Mouse (Mus musculus) left cerebral cortex, postnatal 14 days (tissue): Measurements from ENCODE around the gene Mapk3. TPM values are rescaled to one million over a fixed set of nuclear protein-coding genes. Genes with fewer than 3 reads are reported as not detected.
"Not testable (repeated sequence)": the region's sequence is repeated elsewhere in the genome, so short reads cannot be mapped to it uniquely, and the experiment has no call there.

Source experiments
- DNase-seq, 2 experiments: peaks; one replicate each; pipeline ENCODE4 v3.0.0; 2021 to 2022; ENCODE audit warnings: low spot score in 2 of 2, mixed read lengths in 1 of 2
- intact Hi-C: fragments of 180-260 bp; cut with DNase I; formaldehyde crosslinking; loops from one replicate; pipeline ENCODE4 v1.15.1; 2025
- total RNA-seq, 2 experiments: library from RNA; stranded (reverse); gene quantifications; 2 replicates each; pipeline ENCODE4 v1.2.3; 2021

Mapk3 gene
- total RNA-seq, 2 experiments from 2014 or later, result 209 to 214 TPM

DNA sequence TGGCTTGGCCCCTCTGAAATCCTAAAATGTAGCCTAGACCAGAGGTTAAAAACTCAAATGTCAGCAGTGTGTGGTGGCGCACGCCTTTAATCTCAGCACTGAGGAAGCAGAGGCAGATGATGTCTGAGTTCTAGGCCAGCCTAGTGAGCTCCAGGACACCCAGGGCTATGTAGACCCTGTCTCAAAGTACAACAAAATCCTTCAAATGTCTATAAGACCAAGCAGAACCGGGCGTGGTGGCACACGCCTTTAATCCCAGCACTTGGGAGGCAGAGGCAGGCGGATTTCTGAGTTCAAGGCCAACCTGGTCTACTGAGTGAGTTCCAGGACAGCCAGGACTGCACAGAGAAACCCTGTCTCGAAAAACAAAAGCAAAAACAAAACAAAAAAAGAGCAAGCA lies 19.7 kb downstream of the Mapk3 start:
- intact Hi-C loops, result loop anchor here (5.0 kb wide), 1 partner anchor 77 kb away; no protein-coding TSS in a partner anchor
- not testable (repeated sequence) for DNase-seq

DNA sequence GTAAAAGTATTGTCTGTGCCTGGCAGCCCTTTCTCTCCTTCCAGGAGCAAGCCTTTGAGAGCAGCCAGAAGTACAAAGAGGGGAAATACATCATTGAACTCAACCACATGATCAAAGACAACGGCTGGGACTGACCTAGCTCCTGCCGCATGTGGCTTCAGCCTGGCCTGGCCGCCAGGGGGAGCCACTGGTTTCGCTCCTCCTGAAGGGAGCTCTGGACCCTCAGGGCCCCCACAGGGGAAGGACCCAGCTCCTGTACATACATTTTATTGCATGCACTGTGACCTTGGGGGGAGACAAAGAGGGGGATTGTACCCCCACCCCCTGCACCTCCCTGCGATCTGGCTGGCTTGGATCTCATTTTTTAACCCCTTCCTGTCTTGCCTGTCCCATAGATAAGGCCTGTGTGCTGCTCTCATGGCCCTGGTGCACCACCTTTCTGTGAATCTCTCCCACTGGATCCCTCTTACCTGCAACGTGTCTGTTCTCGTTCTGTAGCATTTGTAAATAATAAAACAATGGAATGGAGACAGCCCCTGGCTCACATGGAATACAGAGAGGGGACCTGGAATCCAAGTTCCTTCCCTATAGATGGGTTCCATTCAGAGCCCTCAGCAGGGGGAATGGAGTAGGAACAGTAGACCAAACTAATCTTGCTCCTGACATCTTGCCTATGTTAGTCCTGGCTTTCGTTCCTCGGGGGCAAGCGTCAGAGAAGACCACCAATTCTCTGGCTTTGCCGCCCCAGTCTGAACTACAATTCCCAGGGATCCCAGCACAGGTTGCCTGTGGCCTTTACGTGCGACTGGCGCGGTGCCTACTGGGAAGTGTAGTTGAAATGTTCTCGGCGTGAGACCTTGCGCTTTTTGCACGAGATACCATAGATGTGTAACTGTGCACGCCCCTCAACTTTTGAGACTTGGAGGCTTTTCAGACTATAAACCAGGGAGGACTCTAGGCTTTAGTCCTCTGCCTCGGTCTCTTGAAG lies 20.9 kb downstream of the Mapk3 start:
- intact Hi-C loops, result loop anchor here (5.0 kb wide), 1 partner anchor 78 kb away; no protein-coding TSS in a partner anchor
- DNase-seq, result peak; percentile 90 to 93

DNA sequence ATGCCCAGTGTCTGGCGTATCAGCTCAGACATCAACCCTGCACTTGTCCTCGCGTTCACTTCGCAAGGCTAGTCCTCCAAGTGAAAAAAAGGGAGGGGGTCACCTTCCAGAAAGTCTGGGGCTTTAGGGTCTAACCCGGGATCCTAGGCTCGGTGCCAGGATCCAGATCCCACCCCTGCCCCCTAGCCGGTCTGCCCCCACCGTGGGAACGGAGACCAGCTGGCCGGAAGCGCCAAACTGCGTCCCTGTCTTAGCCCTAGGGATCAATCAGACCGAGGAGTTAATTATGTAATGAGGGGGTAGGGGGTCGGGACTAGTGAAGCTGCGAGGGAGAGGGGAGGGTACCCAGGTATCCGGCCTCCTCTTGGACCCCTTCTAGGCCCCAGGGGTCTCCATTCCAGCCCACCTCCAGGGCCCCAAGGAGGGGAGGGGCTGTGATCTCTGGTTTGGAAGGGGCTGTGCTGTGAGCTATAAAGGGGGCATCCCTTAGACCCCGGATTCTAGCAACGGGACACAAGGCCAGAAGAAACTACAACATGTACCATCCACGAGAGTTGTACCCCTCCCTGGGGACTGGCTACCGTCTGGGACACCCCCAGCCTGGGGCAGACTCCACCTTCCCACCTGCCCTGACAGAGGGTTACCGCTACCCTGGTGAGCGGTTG lies 21.7 kb downstream of the Mapk3 start, which contains the start of gene Tbx6:
TSS of gene Tbx6 (plus strand) at position 513 of the 665 bp plus-strand sequence.
- no peak for DNase-seq

DNA sequence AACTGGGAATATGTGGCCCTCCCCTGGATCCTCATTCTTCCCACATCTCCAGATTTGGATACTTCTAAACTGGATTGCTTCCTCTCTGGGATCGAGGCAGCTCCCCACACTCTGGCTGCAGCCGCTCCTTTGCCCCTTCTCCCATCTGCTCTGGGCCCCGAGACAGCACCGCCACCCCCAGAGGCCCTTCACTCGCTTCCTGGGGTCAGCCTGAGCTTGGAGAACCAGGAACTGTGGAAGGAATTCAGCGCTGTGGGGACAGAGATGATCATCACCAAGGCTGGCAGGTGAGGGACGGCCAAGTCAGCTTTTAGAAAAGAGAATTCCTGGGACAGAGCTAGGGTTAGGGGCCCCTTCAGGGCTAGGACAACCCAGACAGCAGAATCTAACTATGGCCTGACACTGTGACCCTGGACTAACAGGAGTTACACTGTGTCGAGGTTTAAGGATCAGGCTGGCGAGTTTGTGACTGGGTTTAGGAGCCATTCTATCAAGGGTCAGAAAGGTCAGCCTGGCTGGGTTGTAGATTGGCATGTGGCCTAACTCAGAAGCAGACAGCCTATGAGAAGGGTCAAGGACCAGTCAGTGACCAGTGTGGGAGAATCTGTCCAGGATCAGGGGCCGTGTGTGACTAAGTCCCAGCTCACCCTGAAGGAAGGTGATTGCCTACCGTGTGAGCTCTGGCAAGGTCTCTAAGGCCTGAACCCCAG lies 22.4 kb downstream of the Mapk3 start:
- no peak for DNase-seq
- intact Hi-C loops, result no loop called here

More for the DNA sequence above, 21.7 kb downstream of the Mapk3 start, which contains the start of gene Tbx6:
- intact Hi-C loops, result no loop called here

DNA sequence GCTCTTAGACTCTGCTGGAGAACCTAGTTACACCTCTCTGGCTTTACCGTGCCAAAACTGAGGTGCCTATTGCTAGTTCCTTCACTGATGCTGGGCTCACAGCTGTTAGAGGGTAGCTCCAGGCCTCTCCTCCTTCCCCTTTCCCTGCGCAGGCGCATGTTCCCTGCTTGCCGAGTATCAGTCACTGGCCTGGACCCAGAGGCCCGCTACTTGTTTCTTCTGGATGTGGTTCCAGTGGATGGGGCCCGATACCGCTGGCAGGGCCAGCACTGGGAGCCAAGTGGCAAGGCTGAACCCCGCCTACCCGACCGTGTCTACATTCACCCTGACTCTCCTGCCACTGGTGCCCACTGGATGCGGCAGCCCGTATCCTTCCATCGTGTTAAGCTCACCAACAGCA lies 23.3 kb downstream of the Mapk3 start:
- intact Hi-C loops, result no loop called here
- no peak for DNase-seq

DNA sequence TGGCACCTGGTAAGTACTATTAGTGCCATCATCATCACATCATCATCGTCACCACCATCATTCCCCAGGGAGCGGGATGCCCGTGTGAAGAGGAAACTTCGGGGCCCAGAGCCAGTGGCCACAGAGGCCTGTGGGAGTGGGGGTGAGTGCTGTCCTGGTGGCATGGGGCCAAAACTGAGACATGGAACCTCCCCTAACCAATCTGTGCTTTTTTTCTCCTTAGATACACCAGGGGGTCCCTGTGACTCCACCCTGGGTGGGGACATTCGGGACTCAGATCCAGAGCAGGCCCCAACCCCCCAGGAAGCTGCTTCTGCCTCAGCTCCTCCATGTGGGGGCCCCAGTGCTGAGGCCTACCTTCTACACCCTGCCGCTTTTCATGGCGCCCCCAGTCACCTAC lies 25.1 kb downstream of the Mapk3 start:
- no peak for DNase-seq
- intact Hi-C loops, result no loop called here

DNA sequence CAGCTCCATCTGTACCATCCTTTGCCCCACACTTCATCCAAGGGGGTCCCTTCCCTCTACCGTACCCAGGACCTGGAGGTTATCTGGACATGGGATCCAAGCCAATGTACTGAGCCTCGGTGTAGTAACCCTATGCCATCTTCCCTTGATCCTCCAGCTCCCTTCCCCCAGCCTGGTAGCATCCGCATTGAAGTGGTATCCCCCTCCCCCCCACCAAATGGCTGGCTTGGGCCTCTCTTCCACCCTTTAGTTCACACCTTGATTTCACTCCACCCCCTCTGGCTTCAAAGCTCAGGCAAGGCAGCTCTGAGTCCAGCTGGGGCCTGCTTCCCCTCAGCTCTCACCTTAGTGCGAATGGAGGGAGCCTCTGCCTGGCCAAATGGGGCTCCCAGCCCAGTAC lies 25.7 kb downstream of the Mapk3 start:
- no peak for DNase-seq
- intact Hi-C loops, result no loop called here

DNA sequence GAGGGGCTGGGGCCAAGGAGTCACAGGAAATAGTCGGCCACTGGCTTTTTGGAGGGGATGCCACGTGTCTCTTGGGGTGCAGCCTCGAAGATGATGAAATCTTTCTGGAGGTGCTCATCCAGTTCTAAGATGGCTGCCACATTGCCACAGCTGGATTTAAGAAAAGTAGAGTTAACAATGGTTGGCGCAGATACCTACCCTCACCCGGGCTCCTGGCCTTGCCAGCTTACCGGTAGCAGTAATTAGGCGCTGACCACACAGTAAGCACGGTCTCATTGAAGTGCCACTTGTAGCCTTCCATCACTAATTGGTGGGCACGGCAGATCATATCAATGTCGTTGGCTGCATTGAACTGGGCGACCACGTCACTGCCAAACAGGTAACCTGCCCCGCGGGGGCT lies 26.7 kb downstream of the Mapk3 start:
- no peak for DNase-seq
- intact Hi-C loops, result no loop called here

DNA sequence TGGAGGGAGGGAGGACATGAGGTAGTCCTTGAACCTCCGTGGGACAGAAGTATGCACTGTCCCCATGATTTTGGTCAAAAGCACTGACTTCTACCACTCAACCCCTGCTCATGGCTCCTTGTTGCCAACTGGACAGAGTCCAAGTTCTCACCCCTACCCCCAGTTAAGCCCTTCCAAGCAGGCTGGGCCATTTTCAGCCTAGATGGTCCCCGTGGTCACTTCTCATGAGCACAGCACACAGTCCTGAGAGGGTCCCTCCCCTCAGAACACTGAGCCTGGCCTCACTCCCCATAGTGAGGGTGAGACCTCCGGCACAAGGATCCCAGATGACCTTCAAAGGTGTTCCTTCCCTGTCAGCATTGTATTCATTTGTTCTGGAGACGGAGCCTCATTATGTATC lies 29.7 kb downstream of the Mapk3 start:
- intact Hi-C loops, result no loop called here
- no peak for DNase-seq

DNA sequence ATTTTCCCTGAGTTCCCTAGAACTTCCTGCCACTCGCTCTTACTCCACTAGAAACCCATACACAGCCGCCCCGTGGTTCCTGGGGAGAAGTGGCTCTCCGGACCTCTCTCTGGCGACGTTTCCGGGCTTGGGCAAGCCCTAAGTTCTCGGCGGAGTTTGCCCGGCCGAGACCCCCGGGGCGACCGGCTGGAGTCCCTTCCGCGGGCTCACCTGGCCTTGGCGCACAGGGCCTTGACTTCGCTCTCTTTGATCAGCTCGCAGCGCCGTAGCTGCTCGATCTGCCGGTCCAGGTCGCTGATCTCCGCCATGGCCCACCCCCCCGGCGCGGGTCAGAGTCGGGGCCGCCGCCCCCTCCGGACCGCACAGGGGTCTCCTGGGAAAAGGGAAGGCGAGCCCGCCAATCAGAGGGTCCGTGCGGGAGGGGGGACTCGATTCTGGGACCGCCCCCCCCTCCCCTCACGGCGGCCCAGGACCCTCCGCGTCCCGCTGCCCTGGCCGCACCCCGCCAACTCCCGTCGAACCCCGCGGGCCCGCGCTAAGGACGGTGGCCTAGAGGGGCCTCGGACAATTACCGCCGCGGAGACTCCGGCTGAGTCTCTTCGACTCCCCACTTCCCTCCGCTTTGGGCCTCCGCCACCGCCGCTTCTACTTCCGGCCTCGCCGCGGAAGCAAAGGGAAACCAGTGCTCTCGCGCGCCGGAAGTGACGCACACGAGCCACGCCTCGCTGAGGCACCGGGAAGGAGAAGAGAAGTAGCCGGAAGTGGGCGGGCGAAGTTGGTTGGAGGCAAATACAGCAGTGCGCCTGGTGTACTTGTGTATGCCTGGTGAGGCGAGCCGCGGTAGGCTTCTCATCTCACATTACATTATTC lies 32.7 kb downstream of the Mapk3 start, which contains the start of gene Ppp4c:
TSS of gene Ppp4c (minus strand) at position 646 of the 870 bp plus-strand sequence.
- intact Hi-C loops, result no loop called here
- peak; percentile 96 to 97 for DNase-seq

DNA sequence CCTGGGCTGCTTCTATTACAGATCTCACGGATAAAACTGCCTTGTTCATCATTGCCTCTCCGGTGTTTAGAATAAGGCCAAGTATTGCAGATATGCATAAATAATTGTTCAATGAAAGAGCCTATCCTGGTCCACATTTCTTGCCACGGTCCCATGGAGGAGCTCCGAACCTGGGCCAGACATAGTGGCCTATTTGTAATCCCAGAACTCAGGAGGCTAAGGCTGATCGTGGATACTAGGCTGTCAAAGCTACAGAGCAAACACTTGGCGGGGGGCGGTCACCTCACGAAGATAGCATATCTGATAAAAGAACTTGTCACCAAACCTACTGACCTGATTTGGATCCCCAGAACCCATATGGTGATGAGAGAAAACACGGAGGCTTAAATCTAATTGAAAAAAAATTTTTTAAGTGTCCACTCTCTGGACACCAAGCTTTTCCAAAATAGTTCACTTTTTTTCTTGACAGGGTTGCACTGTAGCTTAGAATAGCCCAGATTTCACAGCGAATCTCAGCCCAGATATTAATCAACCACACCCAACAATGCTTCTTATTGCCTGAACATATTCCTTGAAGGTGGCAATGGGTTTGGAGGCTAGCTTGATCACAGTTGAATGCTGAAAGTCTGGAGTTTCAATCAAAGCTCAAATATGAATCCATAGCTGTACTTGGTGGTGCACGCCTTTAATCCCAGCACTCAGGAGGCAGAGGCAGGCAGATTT lies 33.5 kb downstream of the Mapk3 start:
- DNase-seq, result no peak
- intact Hi-C loops, result no loop called here

DNA sequence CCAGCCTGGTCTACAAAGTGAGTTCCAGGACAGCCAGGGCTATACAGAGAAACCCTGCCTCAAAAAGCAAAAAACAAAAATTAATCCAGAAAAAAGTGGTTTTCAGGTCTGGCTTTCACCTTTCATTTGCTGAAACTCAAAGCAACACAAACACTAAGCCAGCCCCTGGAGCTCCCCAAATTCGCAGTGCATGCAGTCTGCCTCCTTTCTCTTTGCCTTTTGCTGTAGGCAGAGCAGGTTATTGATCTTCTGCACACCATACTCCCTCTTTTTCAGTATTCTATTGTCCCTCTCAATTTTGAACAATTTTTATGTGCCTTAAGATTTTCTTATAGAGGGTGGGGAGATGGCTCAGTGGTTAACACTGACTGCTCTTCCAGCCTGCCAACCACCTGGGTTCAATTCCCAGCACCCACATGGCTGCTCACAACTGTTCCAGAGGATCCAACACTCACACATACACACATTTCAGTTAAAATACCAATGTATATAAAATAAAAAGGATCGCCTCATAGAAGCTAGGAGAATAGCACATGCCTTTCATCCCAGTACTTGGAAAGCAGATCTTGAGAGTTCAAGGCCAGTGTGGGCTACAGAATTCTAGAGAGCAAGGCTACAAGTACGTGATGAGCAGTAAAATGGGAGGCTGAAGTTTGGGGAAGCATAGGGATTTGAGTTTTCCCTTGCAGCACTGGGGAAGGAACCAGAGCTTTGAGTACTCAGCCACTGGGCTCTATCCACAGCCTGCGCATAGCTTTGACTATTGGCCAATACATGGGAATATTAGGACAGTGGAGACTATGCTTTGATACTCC lies 34.3 kb downstream of the Mapk3 start:
- intact Hi-C loops, result no loop called here
- peak in 1 of 2 experiments; percentile 3 for DNase-seq

DNA sequence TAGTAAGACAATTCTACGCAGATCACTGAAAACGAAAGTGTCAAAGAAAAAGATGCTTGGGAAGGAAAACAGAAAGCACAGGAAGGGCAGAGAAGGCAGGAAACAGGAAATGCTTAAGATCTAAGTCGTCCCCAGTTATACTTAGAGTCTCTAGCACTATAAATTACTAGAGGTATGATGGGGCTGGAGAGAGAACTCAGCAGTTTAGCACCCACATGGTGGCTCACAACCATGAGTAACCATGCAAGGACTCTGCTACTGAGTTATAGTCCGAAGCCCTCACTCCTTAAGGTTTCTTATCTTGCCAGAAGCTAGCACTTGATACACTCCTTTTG lies 34.8 kb downstream of the Mapk3 start:
- intact Hi-C loops, result no loop called here
- no peak for DNase-seq

DNA sequence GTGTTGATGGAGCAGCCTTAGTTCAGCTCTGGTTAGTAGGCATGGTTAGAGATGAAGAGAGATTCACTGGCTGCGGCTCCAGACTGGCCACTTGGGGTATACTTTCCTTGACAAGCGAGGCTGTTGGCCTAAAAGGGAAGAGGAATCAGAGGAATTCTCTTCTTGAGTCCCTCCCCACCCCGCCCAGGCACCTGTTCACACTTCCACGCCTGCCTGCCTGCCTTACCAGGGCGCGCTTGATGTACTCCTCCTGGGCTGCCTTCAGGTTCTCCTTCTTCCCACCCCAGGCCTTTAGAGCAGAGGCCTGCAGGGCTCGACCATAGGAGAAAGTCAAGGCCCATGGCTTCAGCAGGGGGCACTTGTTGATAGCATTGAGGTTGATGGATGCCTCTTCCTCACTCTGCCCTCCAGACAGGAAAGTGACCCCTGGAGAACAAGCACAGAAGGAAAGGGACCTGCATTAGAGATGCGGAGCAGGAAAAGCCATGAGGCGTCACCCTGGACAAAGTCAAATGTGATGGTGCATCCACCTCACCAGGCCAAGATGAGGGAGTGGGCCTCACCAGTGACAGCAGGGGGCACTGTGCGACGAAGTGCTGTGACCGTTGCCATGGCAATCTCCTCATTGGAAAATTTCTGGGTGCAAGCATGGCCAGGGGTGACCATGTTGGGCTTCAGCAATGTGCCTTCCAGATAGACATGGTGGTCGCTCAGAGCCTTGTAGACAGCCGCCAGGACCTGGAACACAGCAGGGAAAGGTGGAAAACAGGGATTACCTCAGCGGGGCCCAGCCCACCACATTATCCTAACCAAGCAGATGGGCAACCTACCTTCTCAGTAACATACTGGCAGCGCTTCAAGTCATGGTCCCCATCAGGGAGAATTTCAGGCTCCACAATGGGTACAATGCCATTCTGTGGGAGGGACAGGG lies 36.3 kb downstream of the Mapk3 start:
- no peak for DNase-seq
- intact Hi-C loops, result no loop called here

DNA sequence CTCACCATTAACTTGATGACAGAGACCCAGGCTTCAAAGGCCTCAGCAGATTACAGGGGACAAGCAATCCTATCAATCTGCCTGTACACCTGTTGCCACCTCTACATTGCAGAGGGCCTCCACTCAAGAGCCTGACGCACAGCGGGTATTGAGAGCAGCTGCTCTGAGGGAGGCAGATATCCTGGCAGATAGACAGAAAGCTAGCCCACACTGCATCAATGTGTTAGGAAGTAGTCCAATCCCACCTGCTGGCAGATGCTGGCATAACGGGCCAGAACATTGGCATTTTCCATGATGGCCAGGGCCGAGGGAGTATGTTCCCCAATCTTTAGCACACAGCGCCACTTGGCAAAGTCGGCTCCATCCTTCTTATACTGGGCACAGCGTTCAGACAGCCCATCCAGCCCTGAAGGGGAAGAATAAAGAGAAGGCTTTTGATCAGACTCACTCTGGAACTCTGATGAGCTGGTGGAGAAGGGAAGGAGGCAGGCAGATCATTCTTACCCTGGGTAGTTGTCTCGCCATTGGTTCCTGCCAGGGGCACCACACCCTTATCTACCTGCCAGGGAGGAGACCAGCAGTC lies 37.0 kb downstream of the Mapk3 start:
- peak; percentile 46 to 67 for DNase-seq
- intact Hi-C loops, result no loop called here
